Mouse (Mus musculus): ENCODE data around the gene Dapk1.

The Dapk1 gene

GRCm38 (mm10) chr13:60743381-60744077, 141.8 kb downstream of the Dapk1 start:
- DNase-seq: peak in 1 of 2 experiments; percentile 48

GRCm38 (mm10) chr13:60744078-60744460, 142.3 kb downstream of the Dapk1 start:
- DNase-seq: peak; percentile 79 to 83

GRCm38 (mm10) chr13:60744736-60745135, 143.0 kb downstream of the Dapk1 start:
- DNase-seq: no peak

GRCm38 (mm10) chr13:60745358-60745757, 143.6 kb downstream of the Dapk1 start:
- DNase-seq: no peak

GRCm38 (mm10) chr13:60746271-60746670, 144.5 kb downstream of the Dapk1 start:
- DNase-seq: no peak

- DNase-seq: no peak
Measured at GRCm38 (mm10) chr13:60747201-60747600, 145.5 kb downstream of the Dapk1 start.

- DNase-seq: no peak
Measured at GRCm38 (mm10) chr13:60748556-60748955, 146.8 kb downstream of the Dapk1 start.

- no peak for DNase-seq
Measured at GRCm38 (mm10) chr13:60750930-60751329, 149.2 kb downstream of the Dapk1 start.

GRCm38 (mm10) chr13:60753216-60753615, 151.5 kb downstream of the Dapk1 start:
- no peak for DNase-seq

- no peak for DNase-seq
Measured at GRCm38 (mm10) chr13:60755251-60755650, 153.5 kb downstream of the Dapk1 start.

GRCm38 (mm10) chr13:60757292-60757691, 155.5 kb downstream of the Dapk1 start:
- DNase-seq: no peak

GRCm38 (mm10) chr13:60759136-60759535, 157.4 kb downstream of the Dapk1 start:
- no peak for DNase-seq

- no peak for DNase-seq
Measured at GRCm38 (mm10) chr13:60760392-60760791, 158.6 kb downstream of the Dapk1 start.

- no peak for DNase-seq
Measured at GRCm38 (mm10) chr13:60761161-60761560, 159.4 kb downstream of the Dapk1 start.

GRCm38 (mm10) chr13:60780534-60780933, 178.8 kb downstream of the Dapk1 start:
- DNase-seq: no peak

GRCm38 (mm10) chr13:60783301-60783700, 181.6 kb downstream of the Dapk1 start:
- DNase-seq: no peak

GRCm38 (mm10) chr13:60786264-60786663, 184.5 kb downstream of the Dapk1 start, which contains the start of gene BC051665:
TSS of gene BC051665 (minus strand) at chr13:60786364.
- DNase-seq: no peak

GRCm38 (mm10) chr13:60789466-60789865, 187.7 kb downstream of the Dapk1 start:
- DNase-seq: no peak

GRCm38 (mm10) chr13:60802749-60803148, 201.0 kb downstream of the Dapk1 start, which contains the start of gene Ctsll3:
TSS of gene Ctsll3 (minus strand) at chr13:60802849.
- no peak for DNase-seq

- DNase-seq: no peak
Measured at GRCm38 (mm10) chr13:60809690-60810089, 207.9 kb downstream of the Dapk1 start.

GRCm38 (mm10) chr13:60812768-60813167, 211.0 kb downstream of the Dapk1 start:
- DNase-seq: no peak

Data from lung, adult 18-20 months (tissue).